Mouse (Mus musculus): Measurements from ENCODE around the gene Nlrp1a.

Nlrp1a gene

DNA sequence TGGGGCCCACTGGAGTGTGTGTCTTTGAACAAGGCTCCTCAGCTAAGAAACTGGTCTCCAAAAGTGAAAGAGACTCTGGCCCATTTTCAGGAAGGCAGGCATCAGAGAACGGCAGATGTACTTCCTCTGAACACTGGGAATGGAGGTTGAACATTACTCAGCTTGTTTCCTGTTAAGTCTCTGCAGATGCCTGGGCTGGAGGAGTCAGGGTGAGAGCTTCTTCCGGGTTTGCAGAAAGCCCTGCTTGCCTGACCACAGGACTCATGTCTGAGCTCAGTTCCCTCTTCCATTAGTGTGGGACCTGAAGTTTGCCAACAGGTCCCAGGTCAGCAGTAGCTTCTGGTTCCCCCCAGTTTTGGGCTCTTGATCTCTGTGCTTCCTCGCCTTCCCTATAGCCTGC is at the start of gene Nlrp1a:
TSS of gene Nlrp1a (minus strand) at position 44 of the 400 bp plus-strand sequence.
- DNase-seq (ENCODE audit: low read depth, low spot score), result no peak

DNA sequence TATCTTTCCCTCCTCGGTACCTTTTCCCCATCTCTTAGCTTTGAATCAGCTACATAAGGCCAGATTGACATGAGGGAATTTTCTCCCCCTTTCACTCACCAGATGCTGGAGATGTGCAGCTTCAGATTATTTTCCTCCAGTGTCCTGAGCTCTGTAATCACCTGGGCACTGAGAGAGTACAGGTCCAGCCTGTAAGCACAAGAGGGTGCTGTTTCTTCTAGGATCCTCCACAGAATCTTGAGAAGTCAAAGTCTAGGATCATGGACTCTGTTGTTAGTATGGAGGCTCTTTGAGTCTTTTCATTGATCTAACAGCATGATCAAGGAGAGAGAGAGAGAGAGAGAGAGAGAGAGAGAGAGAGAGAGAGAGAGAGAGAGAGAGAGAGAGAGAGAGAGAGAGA is 25.1 kb upstream of the Nlrp1a start:
- DNase-seq (ENCODE audit: low read depth, low spot score), result no peak

DNA sequence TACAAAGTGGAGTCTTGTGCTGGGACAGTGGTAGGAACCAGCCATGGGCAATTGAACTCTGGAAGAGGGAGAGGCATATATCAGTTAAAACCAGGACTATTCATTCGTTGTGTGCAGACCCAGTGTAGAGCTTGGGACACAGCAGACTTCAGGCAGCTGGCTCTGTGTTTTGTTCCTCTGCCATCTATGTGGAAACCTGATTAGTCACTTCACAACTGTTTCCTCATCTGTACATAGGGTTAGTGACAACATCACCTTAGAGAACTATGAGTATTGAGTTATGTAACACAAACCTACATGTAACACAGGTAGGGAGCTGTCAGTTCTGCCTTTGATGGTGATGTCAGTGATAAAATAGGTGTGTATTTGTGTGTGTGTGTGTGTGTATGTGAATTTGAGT is 19.6 kb upstream of the Nlrp1a start:
- DNase-seq (ENCODE audit: low read depth, low spot score), result no peak

DNA sequence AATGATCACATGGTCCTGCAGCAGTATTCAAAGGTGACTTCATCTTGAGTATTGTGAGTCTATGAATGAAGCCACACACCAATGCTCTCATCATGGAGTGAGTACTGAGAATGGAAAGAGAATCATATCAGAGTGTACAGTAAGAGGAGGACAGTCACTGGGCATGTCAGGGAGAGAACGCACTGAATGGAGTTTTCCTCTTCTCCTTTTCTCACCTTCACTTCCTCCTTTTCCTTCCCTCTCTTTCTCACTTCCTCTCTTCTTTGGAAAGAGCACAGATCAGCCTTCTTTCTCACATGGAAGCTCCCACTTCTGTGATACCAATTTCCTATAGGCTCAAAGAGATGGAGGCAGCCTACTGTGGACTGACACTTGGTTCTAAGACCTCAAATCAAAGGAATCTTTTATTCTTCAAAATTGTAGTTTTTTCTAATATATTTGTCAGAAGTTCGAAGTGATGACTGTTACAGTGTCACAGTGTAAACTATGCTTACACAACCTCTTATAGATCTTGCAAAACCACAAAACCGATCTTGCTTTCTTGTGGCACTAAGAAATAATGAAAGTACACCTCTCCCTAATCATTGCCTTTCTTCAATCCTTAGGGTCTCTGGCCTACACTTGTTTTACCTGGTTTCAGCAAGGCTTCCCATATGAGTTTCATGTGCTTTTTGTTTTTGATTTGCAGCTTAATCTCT is 15.1 kb upstream of the Nlrp1a start:
- DNase-seq (ENCODE audit: low read depth, low spot score), result no peak

DNA sequence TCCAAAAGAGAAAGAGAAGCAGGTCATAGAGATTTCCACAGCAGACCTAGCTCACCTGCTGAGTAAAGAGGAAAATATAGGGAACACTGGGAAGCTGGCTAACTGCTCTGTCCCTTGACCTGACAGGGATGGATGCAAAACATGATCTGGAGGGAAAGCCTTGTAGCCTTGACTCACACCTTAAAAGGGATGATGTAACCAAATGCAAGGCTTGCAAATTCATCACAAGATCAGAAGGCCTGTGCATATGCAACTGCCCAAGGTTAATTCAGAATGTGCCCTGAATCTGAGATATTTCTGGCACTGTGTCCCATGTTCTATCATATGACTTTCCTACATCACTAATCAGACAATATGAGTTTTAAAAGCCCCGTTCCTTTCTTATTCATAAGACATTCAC is 10.8 kb upstream of the Nlrp1a start:
- no peak for DNase-seq (ENCODE audit: low read depth, low spot score)

DNA sequence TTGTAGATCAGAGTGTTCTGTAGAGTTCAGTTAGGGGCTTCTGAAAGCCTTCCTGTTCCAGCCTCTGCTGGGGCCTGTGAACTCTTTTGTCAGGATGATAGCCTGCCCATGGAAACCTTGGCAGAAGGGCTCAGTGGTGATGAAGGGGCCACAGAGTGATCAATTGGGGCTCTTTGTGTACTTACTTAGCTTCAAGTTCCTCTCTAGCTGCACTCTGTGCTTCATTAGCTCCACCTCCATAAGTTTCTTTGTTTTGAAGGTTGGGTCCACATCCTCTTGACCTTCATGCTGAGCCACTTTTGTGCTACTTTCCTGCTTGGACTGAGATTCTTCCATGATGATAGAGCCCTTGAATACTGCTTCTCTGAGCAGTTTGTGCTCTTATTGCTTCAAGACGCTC is 2.5 kb downstream of the Nlrp1a start:
- DNase-seq (ENCODE audit: low read depth, low spot score), result no peak

DNA sequence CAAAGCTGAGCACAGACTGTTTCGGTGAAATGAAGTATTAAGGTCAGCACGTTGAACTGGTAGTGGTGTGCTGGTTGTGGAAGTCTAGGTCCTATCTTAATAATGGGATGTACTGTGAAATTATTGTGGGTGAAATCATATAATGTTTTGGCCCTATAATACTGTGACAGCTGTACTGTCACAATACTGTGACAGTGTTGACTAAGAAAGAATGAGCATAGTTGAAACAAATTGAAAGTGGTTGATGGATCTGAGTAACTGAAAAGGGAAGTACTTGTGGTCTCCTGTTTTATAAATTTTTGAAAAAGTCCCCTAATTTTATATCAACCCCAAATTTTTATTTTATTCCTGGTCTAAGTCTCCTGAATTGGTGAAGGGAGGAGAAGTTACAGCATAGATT is 37.4 kb downstream of the Nlrp1a start:
- DNase-seq (ENCODE audit: low read depth, low spot score), result no peak

DNA sequence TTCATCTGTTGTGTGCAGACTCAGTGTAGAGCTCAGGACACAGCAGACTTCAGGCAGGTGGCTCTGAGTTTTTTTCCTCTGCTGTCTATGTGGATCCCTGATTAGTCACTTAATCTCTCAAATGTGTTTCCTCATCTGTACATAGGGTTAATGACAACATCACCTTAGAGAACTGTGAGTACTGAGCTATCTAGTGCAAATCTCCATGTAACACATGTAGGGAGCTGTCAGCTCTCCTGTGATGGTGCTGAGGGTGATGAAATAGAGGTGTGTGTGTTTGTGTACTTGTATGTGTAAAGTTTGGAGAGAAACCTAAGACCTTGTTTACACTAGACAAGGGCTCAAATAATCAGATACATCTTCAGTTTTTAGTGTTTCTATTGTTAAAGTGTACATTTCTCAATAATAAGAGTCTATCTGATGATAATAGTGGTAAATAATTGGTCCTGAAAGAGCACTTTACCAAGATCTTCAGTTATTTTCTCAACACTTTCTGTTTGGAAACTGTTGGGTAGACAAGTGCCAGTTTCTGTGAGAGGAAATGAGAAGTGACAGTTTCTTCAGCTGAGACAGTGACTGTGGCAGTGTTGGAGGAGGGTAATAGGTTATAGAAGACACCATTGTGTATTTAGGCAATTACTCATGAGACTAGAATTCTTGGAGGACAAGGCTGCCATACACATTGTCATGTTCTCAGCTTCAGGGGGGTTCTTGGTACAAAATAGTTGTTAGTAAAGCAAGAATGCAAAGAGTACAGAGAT is 38.1 kb downstream of the Nlrp1a start:
- no peak for DNase-seq (ENCODE audit: low read depth, low spot score)

DNA sequence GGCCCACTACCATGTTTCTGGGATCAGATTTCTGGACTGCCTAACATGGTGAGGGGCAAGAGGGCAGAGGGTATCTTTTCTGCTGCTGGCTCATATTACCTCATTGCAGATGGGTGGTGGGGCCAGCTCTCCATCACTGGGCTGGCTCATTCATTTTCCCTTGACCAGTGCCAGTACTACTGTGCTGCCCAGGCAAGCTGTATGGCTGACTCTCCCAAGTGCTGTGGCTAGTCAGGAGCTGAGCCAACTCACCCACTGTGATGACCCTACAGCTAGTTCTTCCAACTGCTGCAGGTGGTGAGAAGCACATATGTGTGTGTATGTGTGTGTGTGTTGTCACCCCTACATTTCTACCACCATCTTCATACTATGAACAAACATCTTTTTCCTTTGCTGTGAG is 40.6 kb downstream of the Nlrp1a start:
- no peak for DNase-seq (ENCODE audit: low read depth, low spot score)

DNA sequence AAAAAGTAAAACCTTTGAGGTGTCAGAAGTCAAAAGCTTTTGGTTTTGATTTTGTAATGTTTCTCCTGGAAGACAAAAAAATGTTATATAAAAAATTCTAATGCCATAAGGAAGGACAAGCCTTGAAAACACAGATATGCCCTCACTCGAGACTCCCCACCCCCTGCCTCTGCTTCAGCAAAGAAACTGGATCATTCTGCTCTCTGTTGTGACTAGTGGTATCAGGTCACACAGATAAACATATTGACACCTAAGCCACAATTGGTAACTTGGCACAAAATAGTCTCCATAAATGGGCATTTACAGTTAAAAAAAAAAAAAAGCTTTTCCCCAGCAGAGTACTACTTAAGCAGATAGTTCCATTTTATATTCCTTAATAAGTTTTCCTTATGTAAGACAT is 68.2 kb downstream of the Nlrp1a start:
- no peak for DNase-seq (ENCODE audit: low read depth, low spot score)

DNA sequence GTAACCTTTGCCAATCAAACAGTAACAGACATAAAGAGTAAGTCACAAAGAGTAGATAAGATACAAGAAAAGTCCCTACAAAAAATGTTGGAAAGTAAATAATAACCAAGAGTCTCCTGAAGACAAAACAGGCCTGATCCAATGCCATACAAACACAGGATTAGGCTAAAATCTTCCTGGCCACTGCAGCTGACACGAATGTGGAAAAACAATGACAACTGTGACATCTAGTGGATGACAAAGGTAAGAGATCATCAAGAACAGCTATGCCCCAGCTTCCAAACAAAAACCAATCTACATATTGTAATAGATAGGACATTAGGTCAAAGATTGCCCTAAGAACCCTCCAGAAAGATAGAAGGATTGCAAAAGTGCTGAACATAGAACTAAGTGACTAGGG is 92.0 kb downstream of the Nlrp1a start:
- peak; percentile 24 for DNase-seq (ENCODE audit: low read depth, low spot score)
